Mouse (Mus musculus) fat pad, adult 2 months (tissue): ENCODE measurements around the gene Orai2.
A peak's percentile ranks its signal among the peaks of the same experiment; 100 is the strongest.
"Not testable (repeated sequence)": the region's sequence is repeated elsewhere in the genome, so short reads cannot be mapped to it uniquely, and the experiment has no call there.

Source experiments
- DNase-seq: peaks from one replicate; pipeline ENCODE4 v3.0.0-alpha.2; 2011; ENCODE audit warnings: low read depth, low spot score; ENCODE audit errors: extremely low read depth

Orai2 gene

DNA sequence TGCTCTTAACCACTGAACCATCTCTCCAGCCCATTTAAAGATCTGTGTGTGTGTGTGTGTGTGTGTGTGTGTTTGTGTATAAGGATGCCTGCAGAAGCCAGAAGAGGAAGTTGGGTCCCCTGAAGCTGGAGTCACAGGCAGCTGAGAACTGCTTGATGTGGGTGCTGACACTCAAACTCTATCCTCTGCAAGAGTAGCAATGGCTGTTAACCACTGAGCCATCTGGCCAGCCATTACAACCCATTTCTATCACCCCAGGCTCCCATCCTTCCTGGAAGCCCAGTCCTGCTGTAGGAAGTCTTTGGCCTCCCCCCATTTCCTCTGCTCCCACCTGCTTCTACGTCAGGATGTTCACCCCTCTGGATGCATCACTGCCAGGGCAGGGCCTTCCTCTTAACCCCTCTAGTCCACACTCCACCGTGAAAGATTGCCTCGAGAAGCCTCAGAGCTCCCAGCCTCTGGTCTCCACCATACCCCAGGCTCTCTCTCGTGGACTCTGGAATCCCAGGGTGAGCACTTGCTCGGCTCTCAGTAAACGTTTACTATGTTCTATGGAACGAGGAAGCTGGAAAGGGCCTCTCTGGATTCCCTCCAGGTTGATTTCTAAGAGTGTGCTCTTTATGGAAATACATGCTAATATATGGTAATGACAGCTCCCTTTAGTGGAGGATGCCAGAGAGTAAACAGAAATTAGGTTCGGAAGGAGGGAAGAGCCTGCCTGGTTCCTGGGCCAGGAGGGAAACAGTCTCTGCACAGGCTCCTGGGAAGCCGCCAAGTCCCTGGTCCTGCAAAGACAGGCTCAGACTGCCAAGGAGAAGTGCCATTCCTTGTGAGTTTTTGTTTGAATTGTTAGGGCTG lies 3.3 kb upstream of the Orai2 start:
- DNase-seq = no peak

GRCm38 (mm10) chr5:136172939-136173338 lies 2.4 kb upstream of the Orai2 start:
- DNase-seq = no peak

- peak; percentile 69 for DNase-seq
These were observed 1.1 kb upstream of the Orai2 start for GRCm38 (mm10) chr5:136171363-136172341.

DNA sequence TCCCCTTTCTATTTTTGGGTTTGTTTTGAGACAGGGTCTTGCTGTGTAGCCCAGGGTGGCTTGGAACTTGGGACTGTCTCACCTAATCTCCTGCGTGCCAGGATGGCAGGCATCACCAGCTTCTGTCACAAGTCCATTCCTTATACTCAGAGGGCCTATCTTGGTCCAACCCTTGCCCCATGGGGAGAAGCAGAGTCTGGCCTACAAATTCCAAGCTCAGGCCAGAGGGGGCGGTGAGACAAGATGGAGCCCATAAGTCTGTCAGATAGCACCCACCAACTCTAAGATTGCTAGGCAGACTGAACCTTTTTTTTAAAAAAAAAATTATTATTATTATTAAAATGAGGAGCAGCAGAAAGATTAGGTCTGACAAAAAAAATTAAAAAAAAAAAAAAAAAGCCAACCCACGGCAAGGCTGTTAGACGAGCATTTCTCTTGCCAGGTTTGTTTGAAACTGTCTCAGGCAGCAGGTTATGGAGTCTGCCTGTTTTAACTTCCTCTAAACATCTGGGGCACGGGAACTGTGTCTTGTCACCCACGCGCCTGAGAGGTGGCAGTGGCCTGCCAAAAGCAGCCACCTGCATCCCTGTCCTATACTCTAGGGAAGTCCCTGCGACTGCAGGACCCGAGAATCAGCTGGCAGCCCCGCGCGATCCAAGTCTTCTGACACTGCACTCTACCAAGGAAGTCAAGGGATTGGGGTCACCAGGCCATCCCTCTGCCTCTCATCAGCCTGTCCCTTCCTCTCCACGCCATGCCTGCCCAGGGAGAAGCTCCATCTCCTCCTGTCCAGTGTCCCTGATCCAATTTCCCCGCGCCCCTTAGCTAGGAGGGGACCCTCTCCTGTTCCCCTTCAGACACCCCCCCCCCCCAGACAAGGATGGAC lies 644 bp downstream of the Orai2 start:
- DNase-seq = no peak

DNA sequence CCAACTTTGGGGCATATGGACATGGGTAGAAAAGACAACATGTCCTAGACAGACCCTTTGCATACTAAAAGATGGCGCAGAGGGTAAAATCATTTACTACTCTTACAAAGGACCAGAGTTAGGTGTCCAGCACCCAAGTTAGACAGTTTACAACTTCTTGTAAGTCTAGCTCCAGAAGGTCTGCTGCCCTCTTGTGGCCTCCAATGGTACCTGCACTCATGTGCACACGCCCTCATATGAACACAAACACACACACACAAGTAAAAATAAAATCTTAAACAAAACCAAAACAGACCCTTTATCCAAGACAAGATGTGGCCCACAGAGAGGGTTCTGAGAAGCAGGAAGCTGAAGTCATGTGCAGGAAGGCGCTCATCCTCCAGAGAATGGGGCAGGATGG lies 2.4 kb downstream of the Orai2 start:
- DNase-seq = no peak

GRCm38 (mm10) chr5:136167296-136167695 lies 3.2 kb downstream of the Orai2 start:
- peak; percentile 77 for DNase-seq

DNA sequence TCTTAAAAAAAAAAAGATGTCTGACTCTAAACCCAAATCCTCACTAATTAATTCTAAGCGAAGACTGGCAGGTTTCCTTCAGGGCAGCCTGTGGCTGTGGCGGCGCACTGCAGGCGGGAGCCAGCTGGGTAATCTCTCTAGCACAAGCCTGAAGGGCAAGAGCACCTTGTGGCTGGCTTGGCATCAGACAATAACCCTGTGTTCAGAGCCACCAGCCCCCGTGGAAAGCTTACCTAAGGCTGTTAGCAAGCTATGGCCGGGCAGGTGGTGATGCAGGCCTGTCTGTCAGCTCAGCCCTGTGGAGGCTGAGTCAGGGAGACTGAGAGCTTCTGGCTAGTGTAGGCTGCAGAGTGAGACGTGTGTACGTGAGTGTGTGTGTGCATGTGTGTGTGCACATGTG lies 5.3 kb downstream of the Orai2 start:
- DNase-seq = no peak

- DNase-seq = no peak
These were observed 6.6 kb downstream of the Orai2 start for GRCm38 (mm10) chr5:136163807-136164474.

DNA sequence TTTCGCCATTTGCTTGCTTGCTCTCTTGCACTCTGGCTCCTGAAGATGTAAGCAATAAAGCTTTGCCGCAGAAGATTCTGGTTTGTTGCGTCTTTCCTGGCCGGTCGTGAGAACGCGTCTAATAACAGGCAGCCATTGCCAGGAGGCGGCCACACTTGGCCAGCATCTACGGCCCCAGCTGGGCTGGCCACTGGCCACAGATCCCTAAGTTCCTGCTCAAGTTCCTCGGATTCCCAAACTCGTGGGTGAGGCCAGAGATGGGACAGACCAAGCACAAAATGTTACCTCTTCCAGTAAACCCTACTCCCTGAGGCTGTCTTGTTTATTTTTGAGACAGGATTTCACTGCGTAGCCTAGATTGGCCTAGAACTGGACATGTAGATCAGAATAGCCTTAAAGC lies 10.4 kb downstream of the Orai2 start:
- not testable (repeated sequence) for DNase-seq

DNA sequence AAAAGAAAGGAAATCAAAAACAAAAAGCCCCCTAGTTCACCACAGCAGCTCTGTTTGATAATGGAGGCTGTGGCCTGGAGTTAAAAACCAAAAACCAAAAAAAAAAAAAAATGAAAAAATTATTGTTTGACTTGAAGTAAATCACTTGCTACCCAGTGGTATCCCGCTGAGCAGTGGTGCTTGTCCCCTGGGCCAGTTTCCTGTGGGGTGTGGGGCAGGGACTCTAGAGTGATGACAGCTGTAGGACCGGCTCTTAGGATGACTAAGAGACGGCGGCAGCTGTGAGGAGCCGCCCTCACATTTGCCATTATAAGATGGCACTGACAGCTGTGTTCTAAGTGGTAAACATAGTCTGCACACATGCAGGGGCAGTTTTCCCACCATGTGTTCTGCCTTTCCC lies 15.1 kb downstream of the Orai2 start:
- no peak for DNase-seq

GRCm38 (mm10) chr5:136152365-136152764 lies 18.1 kb downstream of the Orai2 start:
- no peak for DNase-seq

- not testable (repeated sequence) for DNase-seq
These were observed 21.4 kb downstream of the Orai2 start for GRCm38 (mm10) chr5:136149134-136149576.

DNA sequence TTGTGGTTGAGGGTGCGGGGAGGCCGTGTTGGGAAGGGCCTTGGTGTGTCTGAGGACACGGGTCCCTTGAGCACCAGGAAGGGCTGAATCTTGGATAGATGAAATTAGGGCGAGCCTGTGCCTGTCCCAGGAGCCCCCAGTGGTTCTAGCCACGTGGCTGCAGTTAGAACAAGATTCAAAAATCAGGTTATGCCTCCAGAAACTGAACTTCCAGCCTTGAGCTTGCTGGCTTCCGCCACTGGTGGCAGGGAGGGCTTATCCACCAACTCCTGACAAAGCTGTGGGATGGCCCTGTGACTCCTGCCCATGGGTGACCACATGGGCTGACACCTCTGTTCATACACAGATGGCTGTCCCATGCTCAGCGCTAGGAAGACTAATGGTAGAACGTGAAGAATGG lies 22.8 kb downstream of the Orai2 start:
- DNase-seq = no peak

DNA sequence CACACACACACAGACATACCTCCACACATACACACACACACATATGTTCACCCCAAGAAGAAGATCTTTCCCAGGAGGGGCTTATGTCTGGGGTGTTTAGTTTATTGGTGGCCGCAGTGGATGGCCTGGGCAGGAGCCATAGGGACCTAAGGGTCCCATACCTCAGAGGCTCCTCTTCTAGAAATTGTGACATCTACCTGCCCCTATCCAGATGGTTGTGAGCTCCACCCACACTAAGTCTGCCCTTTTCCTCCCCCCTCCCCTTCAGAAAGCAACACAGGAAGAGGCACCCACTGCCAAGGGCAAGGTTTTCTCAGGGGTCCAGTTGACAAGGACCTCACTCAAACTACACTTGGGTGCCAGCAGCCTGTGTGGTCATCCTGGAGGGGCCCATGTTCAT lies 23.6 kb downstream of the Orai2 start:
- no peak for DNase-seq

GRCm38 (mm10) chr5:136144606-136145430 lies 25.7 kb downstream of the Orai2 start:
- no peak for DNase-seq

- no peak for DNase-seq
These were observed 27.3 kb downstream of the Orai2 start for GRCm38 (mm10) chr5:136143161-136143755.

DNA sequence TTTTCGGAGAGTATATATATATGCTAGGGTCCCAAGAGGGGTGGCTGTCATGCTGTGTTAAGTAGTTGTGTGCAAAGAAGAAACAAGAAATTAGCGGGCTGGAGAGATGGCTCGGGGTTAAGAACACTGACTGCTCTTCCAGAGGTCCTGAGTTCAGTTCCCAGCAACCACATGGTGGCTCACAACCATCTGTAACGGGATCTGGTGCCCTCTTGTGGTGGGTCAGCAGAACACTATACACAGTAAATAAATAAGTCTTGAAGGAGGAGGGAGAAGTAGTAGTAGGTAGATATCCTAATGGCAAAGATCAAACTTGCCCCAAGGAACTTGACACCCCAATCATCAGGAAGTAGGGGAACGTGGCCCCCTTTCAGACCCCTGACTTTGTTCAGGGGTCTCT lies 27.8 kb downstream of the Orai2 start:
- no peak for DNase-seq

- DNase-seq = no peak
These were observed 30.4 kb downstream of the Orai2 start for GRCm38 (mm10) chr5:136140057-136140482.

- DNase-seq = no peak
These were observed 31.1 kb downstream of the Orai2 start for GRCm38 (mm10) chr5:136139393-136139792.
